Mouse (Mus musculus) C2C12 (cell line): Measurements from ENCODE around the gene Hist1h2bp.

Experiments
- CEBPB ChIP-seq: IDR thresholded peaks from one replicate; pipeline ENCODE4 v1.6.1; 2011; ENCODE audit warnings: low read depth, mild to moderate bottlenecking, control low read depth, moderate library complexity
- CTCF ChIP-seq: IDR thresholded peaks from one replicate; pipeline ENCODE4 v1.5.1; 2011; ENCODE audit not compliant: control insufficient read depth, insufficient read depth, insufficient read length
- MYOD1 ChIP-seq: IDR thresholded peaks from one replicate; pipeline ENCODE4 v1.6.1; 2011; ENCODE audit warnings: low read depth; ENCODE audit not compliant: control insufficient read depth, insufficient read length

DNA sequence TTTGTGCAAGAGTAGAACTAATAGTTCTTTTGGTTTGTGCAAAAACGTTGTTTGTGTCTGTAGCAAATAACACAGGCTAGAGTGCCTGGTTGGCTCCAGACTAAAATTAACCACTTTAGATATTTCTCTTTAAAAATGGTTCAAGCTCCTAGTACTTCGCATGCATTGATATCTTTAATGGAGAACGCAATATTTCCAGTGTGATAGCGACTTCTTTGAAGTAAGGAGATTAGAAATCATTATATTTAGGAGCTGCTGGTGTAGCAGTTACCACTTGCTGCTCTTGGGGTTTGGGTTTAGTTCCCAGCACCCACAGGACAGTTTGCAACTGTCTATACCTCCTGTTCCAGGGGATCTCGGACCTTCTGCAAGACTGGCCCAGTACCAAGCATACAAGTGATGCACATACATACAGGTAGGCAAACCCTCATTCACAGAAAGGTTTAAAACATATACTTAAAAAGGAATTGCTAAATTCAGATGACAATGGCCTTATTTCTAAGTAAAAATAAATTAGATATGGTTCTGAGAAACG lies 6.2 kb upstream of the Hist1h2bp start:
- TF ChIP-seq CTCF, result no peak
- TF ChIP-seq MYOD1, result no peak
- TF ChIP-seq CEBPB, result no peak
